Mouse (Mus musculus) adrenal gland (tissue): ENCODE measurements around the gene S1pr2.

ENCODE experiments used
- intact Hi-C: fragments of 180-260 bp; cut with DNase I; formaldehyde crosslinking; loops from one replicate; pipeline ENCODE4 v1.15.1; 2025

The S1pr2 gene

DNA sequence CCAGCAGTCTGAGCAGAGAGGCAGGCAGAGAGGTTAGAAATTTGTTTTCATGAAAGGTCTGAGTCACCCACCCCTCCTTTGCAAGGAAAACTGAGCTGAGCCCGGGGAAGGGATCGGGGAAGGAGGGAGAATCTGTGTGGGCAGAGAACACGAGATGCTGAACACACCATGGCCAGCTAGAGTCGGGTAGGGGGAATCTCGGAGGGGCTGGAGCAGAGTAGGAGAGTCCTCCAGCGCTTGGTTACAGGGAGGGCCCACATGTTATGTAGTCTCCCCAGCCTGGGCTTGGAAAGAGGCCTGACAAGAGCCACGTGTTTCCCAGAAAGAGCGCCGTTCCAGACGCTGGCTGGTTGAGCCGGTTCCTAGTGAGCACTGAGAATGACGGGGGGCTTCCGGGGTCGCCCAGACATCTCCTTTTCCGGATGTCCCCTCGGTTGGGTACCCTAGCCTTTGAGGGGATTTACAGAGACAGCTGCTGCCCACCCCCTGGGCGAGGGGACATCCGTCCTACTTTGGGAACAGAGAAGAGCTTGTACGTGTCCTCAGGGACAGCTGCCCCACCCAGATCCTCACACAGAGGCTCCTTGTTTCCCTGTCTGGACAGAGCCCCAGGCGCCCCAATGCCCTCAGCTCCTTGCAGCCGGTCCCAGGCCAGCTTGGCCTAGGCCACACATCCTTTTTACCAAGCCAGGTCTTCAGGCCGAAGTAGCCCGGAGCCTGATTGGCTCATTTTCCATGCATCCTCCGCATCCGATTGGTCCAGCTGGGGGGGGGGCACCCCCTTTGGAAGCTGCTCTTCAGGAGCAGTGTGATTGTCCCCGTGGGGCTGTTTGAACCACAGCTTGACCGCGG, 4.2 kb downstream of the S1pr2 start:
- intact Hi-C loops = no loop called here

GRCm38 (mm10) chr9:20971751-20972140, 4.8 kb downstream of the S1pr2 start:
- intact Hi-C loops = no loop called here

- intact Hi-C loops = no loop called here
These were observed 9.8 kb downstream of the S1pr2 start for GRCm38 (mm10) chr9:20966747-20967146.

DNA sequence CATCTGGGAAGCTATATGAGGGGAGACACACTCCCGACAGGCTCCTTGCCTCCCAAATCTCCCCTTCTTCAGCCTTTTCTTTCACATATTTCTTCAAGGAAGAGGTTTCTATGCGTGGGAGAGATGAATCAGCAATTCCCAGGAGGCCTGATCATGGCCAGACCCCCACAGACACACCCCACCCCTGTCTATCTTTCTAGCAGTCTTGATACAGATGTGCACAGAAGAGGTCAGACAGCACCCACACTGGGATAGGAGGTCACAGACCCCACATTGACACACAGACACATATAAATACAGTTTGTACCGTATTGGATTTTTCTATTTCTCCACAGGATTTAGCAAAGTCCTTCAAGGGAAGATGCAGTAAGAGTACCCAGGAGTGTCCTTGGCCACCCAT, 10.6 kb downstream of the S1pr2 start:
- intact Hi-C loops = no loop called here

DNA sequence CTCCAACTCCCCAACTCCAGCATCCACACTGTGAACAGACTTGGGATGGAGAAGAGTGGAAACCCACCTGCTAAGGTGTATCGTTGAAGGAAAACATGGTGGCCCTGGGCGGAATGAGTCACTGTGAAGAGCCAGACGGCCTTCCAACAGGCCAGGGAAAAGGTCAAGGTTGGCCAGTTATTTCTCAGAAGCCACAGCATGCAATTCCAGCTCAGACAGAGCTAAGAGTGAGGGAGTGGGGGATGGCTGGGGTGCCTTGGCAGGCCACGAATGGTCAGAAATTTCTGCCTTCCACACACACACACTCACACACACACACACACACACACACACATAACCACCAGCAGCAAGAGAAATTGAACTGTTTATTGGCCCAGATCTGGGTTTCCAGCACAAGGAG, 11.0 kb downstream of the S1pr2 start:
- intact Hi-C loops = no loop called here

DNA sequence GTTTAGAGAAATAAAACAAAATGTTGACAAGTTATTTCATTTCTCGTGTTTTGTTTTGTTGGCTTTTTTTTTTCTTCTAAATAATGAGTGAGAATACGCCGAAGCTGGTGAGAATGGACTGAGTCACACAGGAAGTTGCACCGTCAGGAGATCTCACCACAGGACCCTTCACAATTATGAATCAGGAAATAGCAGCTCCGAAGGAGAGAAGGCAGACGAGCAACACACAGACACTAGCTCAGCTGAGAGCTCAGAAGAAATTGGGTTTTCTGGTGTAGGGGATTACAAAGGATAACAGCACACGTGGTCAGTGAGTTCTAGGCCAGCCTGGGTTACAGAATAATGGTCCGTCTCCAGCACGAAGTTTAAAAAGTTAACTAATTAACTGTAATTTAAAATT, 15.0 kb downstream of the S1pr2 start:
- intact Hi-C loops = no loop called here

GRCm38 (mm10) chr9:20959430-20959938, 17.1 kb downstream of the S1pr2 start, which contains the start of gene Dnmt1:
TSS of gene Dnmt1 (minus strand) at chr9:20959888.
- intact Hi-C loops = no loop called here

DNA sequence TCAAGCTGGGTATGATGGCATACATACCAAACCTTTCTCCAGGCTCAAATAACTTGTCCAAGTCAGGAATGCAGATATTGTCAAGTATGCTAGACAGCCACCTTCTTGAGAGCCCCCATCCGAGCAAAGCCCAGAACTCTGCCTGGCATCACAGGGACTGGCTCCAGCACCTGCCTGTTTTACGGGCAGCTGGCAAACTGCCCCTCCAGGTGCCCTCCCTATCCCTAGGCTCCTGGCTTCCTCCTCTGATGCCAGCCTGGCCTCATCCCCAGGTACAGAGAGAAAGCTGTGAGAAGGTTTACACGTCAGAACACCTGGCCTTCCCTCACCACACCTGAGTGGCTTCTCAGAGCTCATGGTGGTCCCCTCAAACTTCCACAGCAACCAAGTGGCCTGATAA, 19.6 kb downstream of the S1pr2 start:
- intact Hi-C loops = no loop called here

- intact Hi-C loops = no loop called here
These were observed 23.9 kb downstream of the S1pr2 start for GRCm38 (mm10) chr9:20952520-20953227.

DNA sequence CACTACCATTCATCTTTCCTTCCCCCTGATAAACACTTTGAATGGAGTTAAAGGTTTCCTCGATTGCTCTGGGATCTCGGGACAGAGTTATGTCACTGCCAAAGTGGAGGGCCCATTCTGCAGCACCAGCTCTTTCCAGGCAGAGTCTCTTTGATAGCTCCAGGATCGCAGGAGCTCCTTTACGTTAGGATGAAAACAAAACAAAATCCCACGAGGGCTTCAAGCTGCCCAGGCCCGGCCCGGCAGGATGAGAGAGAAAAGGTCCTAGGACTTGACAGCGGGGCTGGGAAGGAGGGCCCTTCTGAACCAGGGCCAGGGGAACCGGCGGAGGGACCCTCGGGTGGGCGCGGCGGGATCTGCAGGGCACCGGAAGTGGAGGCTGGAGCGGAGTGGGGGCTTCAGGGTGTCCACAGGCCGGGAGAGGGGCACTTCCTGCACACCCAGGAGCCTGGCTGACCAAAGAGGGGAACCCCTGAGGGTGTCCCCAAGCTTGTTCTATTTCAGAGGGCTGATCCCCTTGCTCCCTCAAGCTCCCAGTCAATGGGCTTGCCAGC, 24.5 kb downstream of the S1pr2 start:
- intact Hi-C loops = no loop called here

DNA sequence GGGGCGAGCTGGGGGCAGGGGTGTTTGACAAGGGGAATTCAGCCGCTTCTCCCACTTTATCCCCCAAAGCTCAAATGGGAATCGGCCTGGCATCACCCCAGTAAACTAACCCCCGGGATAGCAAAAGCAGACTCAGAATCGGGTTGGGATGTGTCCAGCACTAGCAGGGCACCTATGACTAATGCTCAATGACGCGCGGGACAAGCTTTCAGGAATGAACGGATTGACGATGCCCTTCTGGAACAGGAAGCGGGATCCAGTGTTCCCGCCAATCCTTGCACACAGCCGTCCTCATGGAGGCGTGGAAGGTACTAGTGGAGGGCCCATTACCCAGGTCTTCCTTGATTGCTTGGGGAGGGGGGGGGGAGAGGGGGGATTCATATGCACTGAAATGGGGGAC, 25.1 kb downstream of the S1pr2 start:
- intact Hi-C loops = no loop called here

- intact Hi-C loops = no loop called here
These were observed 26.2 kb downstream of the S1pr2 start for GRCm38 (mm10) chr9:20950419-20950818.

DNA sequence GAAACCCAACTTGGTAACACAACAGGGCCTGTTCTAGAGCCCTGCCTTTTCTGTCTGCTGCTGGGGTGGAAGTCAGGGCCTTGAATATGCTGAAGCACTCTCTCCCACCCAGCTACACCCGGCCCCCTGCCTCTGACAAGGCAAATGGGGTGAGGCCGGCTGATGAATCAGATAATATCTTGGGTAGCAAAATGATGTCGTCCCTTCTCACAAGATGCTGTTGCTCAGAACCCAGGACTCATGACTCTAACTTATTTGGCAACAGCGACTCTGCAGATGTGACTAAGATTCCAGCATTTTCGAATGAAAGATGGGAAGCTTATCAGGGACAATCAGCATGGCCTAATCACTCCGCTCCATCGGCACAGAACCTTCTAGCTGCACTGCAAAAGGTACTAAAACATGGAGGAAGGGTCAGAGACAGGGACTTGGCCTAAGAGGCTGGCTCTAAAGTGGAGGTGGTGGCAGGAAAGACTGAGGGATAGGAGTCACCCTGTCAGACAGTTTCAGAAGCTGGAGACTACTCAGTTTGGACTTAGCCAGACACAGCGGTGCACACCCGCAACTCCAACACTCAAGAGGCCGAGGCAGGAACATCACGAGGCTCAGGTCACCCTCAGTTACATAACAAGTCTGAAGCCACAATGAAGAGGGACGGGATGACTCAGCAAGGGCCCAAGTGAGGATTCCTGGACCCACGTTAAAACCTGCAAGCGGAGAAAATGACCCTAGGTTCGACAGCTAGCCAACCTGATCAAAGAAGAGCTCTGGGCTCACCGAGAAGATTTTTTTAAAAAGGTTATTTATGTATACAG, 30.3 kb downstream of the S1pr2 start:
- intact Hi-C loops = no loop called here

- intact Hi-C loops = loop anchor here (5.0 kb wide), 1 partner anchor 32 kb away; the partner anchor contains the start of gene S1pr2
These were observed 31.7 kb downstream of the S1pr2 start for GRCm38 (mm10) chr9:20944697-20945370.

DNA sequence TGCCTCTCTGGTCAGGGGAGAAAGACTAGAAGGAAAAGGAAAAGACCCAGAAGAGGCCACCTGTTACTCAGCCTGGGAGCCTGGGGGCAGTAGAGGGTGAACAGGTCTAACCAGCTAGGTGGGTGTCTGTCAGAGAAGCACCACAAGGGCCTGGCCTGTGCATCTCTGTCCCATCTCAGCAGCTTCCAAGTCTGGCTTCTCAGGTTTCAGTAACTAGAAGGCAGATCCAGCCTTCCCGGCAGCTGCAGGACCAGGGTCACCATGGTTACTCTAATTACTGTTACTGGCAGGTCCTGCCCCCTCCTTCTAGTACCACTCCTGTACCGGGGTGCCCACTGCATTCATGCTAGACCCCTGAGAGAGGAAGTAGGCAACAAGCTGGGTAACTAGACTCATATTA, 32.7 kb downstream of the S1pr2 start:
- intact Hi-C loops = loop anchor here (5.0 kb wide), 1 partner anchor 33 kb away; the partner anchor contains the start of gene S1pr2

DNA sequence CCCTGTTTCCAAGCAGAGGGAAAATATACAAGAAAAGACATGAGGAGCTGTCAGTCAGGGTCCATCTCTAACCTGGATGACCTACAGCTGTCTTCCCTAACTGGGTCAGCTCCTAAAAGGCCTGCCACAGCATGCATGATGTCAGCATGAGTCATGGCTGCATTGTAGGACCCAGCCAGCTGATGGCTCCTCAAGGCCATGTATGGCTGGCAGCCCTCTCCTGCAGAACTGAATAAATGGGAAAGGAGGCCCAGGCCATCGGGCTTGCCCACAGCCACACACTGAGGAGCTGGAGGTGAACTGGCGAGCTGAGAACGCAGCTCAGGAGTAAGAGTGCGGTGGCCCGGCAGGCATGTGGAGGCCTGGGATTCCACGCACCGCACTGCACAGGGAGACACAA, 33.2 kb downstream of the S1pr2 start:
- intact Hi-C loops = loop anchor here (5.0 kb wide), 1 partner anchor 34 kb away; the partner anchor contains the start of gene S1pr2

DNA sequence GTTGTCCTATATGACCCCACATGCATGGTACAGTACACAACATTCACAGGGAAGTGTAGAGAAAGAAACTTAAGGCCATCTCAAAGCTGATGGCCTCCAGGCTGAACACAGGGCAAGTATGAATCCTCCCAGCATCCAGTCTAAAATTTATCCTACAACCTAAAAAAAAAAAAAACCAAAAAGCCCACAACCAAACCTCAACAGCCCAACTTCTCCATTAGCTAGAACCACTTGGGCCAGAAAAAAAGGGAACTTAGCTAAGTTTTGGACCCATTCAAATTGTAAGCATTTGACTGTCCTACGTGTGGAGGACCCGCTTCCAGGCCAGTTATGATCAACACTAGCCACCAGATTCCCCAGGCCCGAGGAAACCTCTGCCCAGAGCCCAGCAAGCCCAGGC, 53.3 kb downstream of the S1pr2 start:
- intact Hi-C loops = no loop called here

DNA sequence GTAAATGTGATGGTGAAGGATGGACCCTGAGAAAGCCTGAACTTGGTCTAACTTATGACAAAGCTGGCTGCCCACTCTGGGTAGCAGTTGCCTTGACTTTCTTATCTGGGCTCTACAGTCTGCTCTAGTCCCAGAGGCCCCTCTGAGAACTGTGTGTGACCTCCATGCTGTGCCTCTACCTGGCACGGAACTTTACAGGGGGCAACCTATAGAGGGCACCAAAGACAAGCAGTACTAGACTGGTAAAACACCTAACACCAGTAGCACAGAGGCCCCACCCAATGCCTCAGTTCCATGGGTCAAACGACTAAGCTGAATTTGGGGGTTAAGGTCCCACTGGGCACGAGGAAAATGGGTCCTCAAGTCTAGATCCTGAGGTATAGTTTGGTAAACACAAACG, 60.4 kb downstream of the S1pr2 start:
- intact Hi-C loops = loop anchor here (5.0 kb wide), 1 partner anchor 81 kb away; no protein-coding TSS in a partner anchor
